Mouse (Mus musculus) brain, adult 2 months (tissue): ENCODE measurements at regions not wholly inside any gene's neighbourhood (a gene's known extent, or its start where the extent isn't known, plus 50 kb on each side); places are given as distances from the start of the nearest gene placed in this dataset.
A peak's percentile ranks its signal among the peaks of the same experiment; 100 is the strongest.
"Not testable (repeated sequence)": the region's sequence is repeated elsewhere in the genome, so short reads cannot be mapped to it uniquely, and the experiment has no call there.

Experiments
- DNase-seq: peaks from one replicate; pipeline ENCODE4 v3.0.0; 2011; ENCODE audit warnings: low read depth, low spot score

GRCm38 (mm10) chr2:99470856-99471465 lies 803.9 kb upstream of the Gm10800 start:
- peak; percentile 30 for DNase-seq

GRCm38 (mm10) chr2:99431254-99431653 lies 764.2 kb upstream of the Gm10800 start:
- no peak for DNase-seq

GRCm38 (mm10) chr2:99430511-99430910 lies 763.4 kb upstream of the Gm10800 start:
- peak; percentile 8 for DNase-seq

- DNase-seq: no peak
Observed at GRCm38 (mm10) chr2:99421622-99422021, 754.5 kb upstream of the Gm10800 start.

- DNase-seq: peak; percentile 32
Observed at GRCm38 (mm10) chr2:99409483-99409882, 742.4 kb upstream of the Gm10800 start.

GRCm38 (mm10) chr2:99379746-99380145 lies 712.6 kb upstream of the Gm10800 start:
- DNase-seq: no peak

- not testable (repeated sequence) for DNase-seq
Observed at GRCm38 (mm10) chr2:99363651-99364050, 696.5 kb upstream of the Gm10800 start.

GRCm38 (mm10) chr2:99329166-99329565 lies 662.1 kb upstream of the Gm10800 start:
- peak; percentile 7 for DNase-seq
